Mouse (Mus musculus): ENCODE measurements at regions not wholly inside any gene's neighbourhood (a gene's known extent, or its start where the extent isn't known, plus 50 kb on each side); places are given as distances from the start of the nearest gene placed in this dataset.

DNA sequence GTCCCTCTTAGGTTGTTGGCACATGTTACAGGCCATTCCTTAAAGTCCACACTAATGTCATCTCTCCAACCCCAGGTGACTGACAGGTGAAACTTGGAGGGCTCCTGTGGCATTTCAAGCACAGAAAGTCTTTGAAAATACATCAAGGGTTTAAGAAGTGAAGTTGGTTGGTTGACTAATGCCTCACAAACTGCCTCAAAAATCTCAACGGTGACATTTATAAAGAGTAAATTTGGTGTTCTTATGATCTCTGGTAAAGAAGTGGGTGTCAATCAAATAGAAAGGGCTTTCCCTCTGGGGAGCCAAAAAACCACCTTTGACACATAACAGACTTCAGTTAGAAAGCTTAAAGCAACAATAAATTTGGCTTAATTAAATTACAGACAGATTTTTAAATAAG is 85.2 kb upstream of the Eomes start:
- Histone ChIP-seq H3K4me3 (replicated peaks; ENCODE audit: insufficient read depth, low read depth, low read length) (no peak overlapping the region), H3K27me3 (ENCODE audit: control insufficient read depth, insufficient read depth, low read length) (no peaks in the 10 kb centered on the region; the same call in 1 of the 2 replicates), H3K4me1 (ENCODE audit: control insufficient read depth, insufficient read depth, low read length) (no peaks in the 10 kb centered on the region), H3K27ac (ENCODE audit: insufficient read depth, low read length) (no peak overlapping the region)
- TF ChIP-seq POLR2A (IDR thresholded peaks at IDR 0.05; ENCODE audit: borderline replicate concordance, insufficient read depth, low read length) (no peak), CTCF (IDR thresholded peaks at IDR 0.05; ENCODE audit: borderline replicate concordance, insufficient read depth, low read depth, low read length) (no peak)
- 92% methylated on average over 1 of the region's 1 CpGs for WGBS
- no peak for DNase-seq

DNA sequence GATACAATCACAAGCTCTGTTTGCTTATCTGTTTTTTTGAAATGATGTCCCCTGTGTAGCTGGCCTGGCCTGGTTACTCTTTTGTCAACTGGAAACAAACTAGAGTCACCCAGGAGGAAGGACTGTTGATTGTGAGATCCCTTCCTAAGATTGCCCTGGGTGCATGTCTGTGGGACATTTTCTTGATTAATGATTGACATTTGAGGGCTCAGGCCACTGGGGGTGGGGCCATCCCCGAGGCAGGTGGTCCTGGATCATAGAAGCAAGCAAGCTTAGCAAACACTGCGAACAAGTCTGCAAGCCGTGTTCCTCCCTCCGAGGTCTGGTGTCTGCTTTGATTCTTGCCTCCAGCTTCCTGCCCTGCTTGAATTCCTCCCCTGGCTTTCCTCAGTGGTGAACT is 84.4 kb upstream of the Eomes start:
- no peak for DNase-seq
- no peak for TF ChIP-seq CTCF (IDR thresholded peaks at IDR 0.05; ENCODE audit: borderline replicate concordance, insufficient read depth, low read depth, low read length)
- no peak for TF ChIP-seq POLR2A (IDR thresholded peaks at IDR 0.05; ENCODE audit: borderline replicate concordance, insufficient read depth, low read length)
- no peak overlapping the region for H3K27ac ChIP-seq (ENCODE audit: insufficient read depth, low read length)

DNA sequence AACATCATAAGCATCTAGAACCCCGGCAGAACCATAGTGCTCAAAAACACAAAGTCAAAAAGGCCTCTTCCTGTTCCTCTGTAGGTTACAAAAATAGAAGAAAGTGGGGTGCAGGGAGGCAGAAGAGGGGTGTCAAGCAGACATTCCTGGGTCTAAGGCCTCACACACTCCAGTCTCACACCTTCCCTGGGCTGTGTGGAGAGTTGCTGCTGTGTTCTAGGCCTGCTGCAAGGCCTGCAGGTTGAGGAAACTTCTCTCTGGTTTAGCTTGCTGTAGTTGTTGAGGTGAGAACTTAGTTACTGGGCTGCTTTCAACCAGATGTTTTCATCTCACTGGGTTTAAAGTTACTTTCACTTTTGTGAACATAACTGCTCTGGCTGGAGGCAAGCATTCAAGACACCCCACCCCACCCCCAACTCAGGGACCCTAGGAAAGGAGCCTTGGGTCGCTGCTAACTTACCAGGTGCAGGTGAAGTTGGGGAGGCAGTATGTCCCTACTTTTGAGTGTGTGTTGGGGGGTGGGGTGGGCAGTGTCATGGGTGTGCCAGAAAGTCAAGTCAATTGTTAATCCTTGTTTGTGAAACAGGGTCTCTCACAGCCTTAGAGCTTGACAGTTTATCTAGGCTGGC is 81.5 kb upstream of the Eomes start:
- Histone ChIP-seq H3K27me3 (ENCODE audit: control insufficient read depth, insufficient read depth, low read length) (no peaks in the 10 kb centered on the region), H3K4me1 (ENCODE audit: control insufficient read depth, insufficient read depth, low read length) (no peaks in the 10 kb centered on the region), H3K27ac (ENCODE audit: insufficient read depth, low read length) (no peak overlapping the region), H3K4me3 (replicated peaks; ENCODE audit: insufficient read depth, low read depth, low read length) (no peak overlapping the region)
- 82% methylated on average over 2 of the region's 2 CpGs for whole genome bisulfite sequencing
- DNase-seq = no peak
- TF ChIP-seq POLR2A (IDR thresholded peaks at IDR 0.05; ENCODE audit: borderline replicate concordance, insufficient read depth, low read length) (no peak), CTCF (IDR thresholded peaks at IDR 0.05; ENCODE audit: borderline replicate concordance, insufficient read depth, low read depth, low read length) (no peak)

More for the DNA sequence above, 84.4 kb upstream of the Eomes start:
- no peaks in the 10 kb centered on the region for H3K4me1 ChIP-seq (ENCODE audit: control insufficient read depth, insufficient read depth, low read length)
- no peak overlapping the region for H3K4me3 ChIP-seq (replicated peaks; ENCODE audit: insufficient read depth, low read depth, low read length)
- no peaks in the 10 kb centered on the region; the same call in 1 of the 2 replicates for H3K27me3 ChIP-seq (ENCODE audit: control insufficient read depth, insufficient read depth, low read length)
- WGBS = 67% methylated on average over 4 of the region's 4 CpGs

DNA sequence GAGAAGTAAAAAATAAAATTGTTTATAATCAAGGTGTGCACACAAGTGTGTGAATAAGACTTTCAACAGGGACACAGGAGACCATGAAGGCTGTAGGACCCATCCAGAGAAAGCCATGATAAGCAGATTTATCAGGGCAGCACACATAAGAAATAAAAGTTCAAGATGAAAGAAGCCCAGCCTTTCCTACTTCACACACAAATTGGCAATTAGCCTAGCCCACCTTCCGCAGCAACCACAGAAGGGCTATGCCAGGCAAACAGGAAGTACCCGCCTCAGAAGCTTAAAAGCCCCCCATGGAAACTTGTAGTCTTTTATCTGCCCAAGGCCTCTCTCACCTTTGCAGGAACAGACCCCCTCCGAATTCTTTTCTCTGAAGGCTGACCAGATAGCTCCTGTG is 77.5 kb upstream of the Eomes start:
- WGBS = 83% methylated on average over 3 of the region's 3 CpGs
- no peaks in the 10 kb centered on the region for H3K4me1 ChIP-seq (ENCODE audit: control insufficient read depth, insufficient read depth, low read length)
- no peak overlapping the region for H3K27ac ChIP-seq (ENCODE audit: insufficient read depth, low read length)
- no peaks in the 10 kb centered on the region for H3K27me3 ChIP-seq (ENCODE audit: control insufficient read depth, insufficient read depth, low read length)
- no peak for DNase-seq
- TF ChIP-seq CTCF (IDR thresholded peaks at IDR 0.05; ENCODE audit: borderline replicate concordance, insufficient read depth, low read depth, low read length) (no peak), POLR2A (IDR thresholded peaks at IDR 0.05; ENCODE audit: borderline replicate concordance, insufficient read depth, low read length) (no peak)
- no peak overlapping the region for H3K4me3 ChIP-seq (replicated peaks; ENCODE audit: insufficient read depth, low read depth, low read length)

DNA sequence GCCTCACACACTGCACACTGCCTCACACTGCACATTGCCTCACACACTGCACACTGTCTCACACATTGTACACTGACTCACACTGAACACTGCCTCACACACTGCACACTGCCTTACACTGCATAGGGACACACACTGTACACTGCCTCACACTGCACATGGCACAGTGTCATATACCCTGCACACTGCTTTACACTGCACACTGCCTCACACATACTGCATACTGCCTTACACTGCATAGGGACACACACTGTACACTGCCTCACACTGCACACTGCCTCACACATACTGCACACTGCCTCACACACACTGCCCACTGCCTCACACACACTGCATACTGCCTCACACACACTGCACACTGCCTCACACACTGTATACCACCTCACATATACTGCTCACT is 76.8 kb upstream of the Eomes start:
- no peak for TF ChIP-seq POLR2A (IDR thresholded peaks at IDR 0.05; ENCODE audit: borderline replicate concordance, insufficient read depth, low read length)
- TF ChIP-seq CTCF (IDR thresholded peaks at IDR 0.05; ENCODE audit: borderline replicate concordance, insufficient read depth, low read depth, low read length) = no peak
- Histone ChIP-seq H3K27ac (ENCODE audit: insufficient read depth, low read length) (no peak overlapping the region), H3K27me3 (ENCODE audit: control insufficient read depth, insufficient read depth, low read length) (no peaks in the 10 kb centered on the region), H3K4me3 (replicated peaks; ENCODE audit: insufficient read depth, low read depth, low read length) (no peak overlapping the region), H3K4me1 (ENCODE audit: control insufficient read depth, insufficient read depth, low read length) (no peaks in the 10 kb centered on the region)
- no peak for DNase-seq

DNA sequence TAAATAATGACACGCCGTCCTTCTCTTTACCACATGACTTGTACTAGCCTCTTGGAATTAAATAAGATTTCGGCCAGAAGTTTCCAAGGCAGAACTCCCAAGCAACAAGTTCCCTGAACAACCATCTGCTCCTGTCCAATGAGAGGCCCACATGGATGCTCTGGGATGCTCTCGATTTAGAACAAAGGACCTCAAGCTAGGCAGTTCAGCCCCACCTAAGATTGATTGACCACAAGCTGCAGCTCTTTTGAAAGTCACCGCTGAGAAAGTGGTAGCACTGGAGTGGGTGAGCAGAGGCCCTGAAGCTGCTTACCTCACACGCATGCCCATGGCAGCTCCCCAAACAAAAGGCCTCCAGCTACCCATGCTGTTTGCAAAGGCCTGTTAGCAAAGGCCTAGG is 73.1 kb upstream of the Eomes start:
- Histone ChIP-seq H3K4me3 (replicated peaks; ENCODE audit: insufficient read depth, low read depth, low read length) (no peak overlapping the region), H3K4me1 (ENCODE audit: control insufficient read depth, insufficient read depth, low read length) (no peaks in the 10 kb centered on the region), H3K27ac (ENCODE audit: insufficient read depth, low read length) (no peak overlapping the region), H3K27me3 (ENCODE audit: control insufficient read depth, insufficient read depth, low read length) (no peaks in the 10 kb centered on the region)
- no peak for DNase-seq
- 57% methylated on average over 6 of the region's 6 CpGs for WGBS
- TF ChIP-seq POLR2A (IDR thresholded peaks at IDR 0.05; ENCODE audit: borderline replicate concordance, insufficient read depth, low read length) = no peak
- no peak for TF ChIP-seq CTCF (IDR thresholded peaks at IDR 0.05; ENCODE audit: borderline replicate concordance, insufficient read depth, low read depth, low read length)

DNA sequence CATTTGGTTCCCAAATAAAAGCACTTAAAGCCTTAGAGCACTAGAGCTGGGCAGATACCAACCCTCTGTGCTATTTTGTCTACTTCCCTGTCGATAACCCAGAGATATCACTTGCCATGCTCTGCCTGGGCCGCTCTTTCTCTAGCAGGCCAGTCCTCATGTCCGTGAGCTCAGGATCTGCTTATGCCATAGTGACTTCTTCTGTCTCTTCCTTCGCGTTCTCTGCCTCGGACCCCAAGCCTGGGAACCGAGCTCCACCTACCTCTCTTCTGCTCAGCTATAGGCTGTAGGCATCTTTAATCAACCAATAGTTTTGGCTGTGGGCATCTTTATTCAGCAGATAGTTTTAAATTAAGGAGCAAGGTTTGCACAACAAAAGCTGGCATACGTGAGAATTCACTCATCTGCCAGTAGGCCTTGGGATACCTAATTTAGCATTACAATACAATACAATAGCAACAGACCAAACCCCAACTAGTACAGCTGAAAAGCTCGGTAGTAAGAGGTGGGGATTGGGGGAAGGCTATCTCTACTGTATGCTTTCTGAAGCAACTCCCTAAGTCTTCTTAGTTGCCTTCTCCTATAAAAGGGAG is 72.0 kb upstream of the Eomes start:
- H3K27ac ChIP-seq (ENCODE audit: insufficient read depth, low read length) = no peak overlapping the region
- WGBS = 63% methylated on average over 9 of the region's 9 CpGs
- no peaks in the 10 kb centered on the region for H3K27me3 ChIP-seq (ENCODE audit: control insufficient read depth, insufficient read depth, low read length)
- no peaks in the 10 kb centered on the region for H3K4me1 ChIP-seq (ENCODE audit: control insufficient read depth, insufficient read depth, low read length)
- H3K4me3 ChIP-seq (replicated peaks; ENCODE audit: insufficient read depth, low read depth, low read length) = no peak overlapping the region
- no peak for DNase-seq
- no peak for TF ChIP-seq POLR2A (IDR thresholded peaks at IDR 0.05; ENCODE audit: borderline replicate concordance, insufficient read depth, low read length)
- no peak for TF ChIP-seq CTCF (IDR thresholded peaks at IDR 0.05; ENCODE audit: borderline replicate concordance, insufficient read depth, low read depth, low read length)

DNA sequence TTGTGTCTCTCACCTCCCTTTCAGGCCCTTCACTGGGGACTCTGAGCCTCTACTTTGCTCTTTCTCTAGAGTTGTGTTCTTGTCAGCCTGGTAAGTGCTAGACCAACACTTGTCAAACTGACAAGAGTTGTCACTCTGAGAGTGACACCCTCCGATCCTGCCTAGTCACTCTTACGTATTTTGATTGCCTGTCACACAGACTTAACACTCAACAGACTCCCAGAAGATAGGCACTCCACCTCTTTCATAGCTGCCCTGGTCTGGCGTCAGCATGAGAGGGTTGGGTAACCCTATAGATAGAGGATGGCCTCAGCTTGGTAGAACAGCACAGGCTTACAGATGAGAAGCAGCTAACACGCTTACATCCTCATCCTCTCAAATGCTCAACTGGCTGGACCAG is 62.0 kb upstream of the Eomes start:
- no peaks in the 10 kb centered on the region for H3K27me3 ChIP-seq (ENCODE audit: control insufficient read depth, insufficient read depth, low read length)
- H3K27ac ChIP-seq (ENCODE audit: insufficient read depth, low read length) = no peak overlapping the region
- whole genome bisulfite sequencing = 87% methylated on average over 4 of the region's 4 CpGs
- H3K4me3 ChIP-seq (replicated peaks; ENCODE audit: insufficient read depth, low read depth, low read length) = no peak overlapping the region
- no peaks in the 10 kb centered on the region for H3K4me1 ChIP-seq (ENCODE audit: control insufficient read depth, insufficient read depth, low read length)
- DNase-seq = no peak
- TF ChIP-seq CTCF (IDR thresholded peaks at IDR 0.05; ENCODE audit: borderline replicate concordance, insufficient read depth, low read depth, low read length) (no peak), POLR2A (IDR thresholded peaks at IDR 0.05; ENCODE audit: borderline replicate concordance, insufficient read depth, low read length) (no peak)

Data from cerebellum, adult 2 months (tissue).